Mouse (Mus musculus) myocyte (in vitro differentiated cells): ENCODE measurements around the gene Hlcs. TPM values are rescaled to one million over a fixed set of nuclear protein-coding genes. Genes with fewer than 3 reads are reported as not detected.

Source experiments
- H3K27me3 ChIP-seq: one replicate; pipeline ENCODE4 v1.6.1; 2011; ENCODE audit not compliant: control insufficient read depth, insufficient read depth, insufficient read length
- H3K36me3 ChIP-seq: one replicate; pipeline ENCODE4 v1.6.1; 2011; ENCODE audit not compliant: control insufficient read depth, insufficient read depth
- H3K4me2 ChIP-seq: one replicate; pipeline ENCODE4 v1.6.1; 2011; ENCODE audit warnings: low read depth, control low read depth
- H3K4me3 ChIP-seq: one replicate; pipeline ENCODE4 v1.5.1; 2011; ENCODE audit warnings: mild to moderate bottlenecking, control low read depth, moderate library complexity
- H3K79me2 ChIP-seq: one replicate; pipeline ENCODE4 v1.6.1; 2011; ENCODE audit not compliant: control insufficient read depth, insufficient read depth
- H3ac ChIP-seq: one replicate; pipeline ENCODE4 v1.6.1; 2011; ENCODE audit not compliant: control insufficient read depth, insufficient read length
- CEBPB ChIP-seq: IDR thresholded peaks from 2 replicates; pipeline ENCODE4 v1.6.1; 2011; ENCODE audit warnings: mild to moderate bottlenecking, moderate library complexity; ENCODE audit not compliant: poor library complexity, insufficient read depth, severe bottlenecking
- E2F4 ChIP-seq: IDR thresholded peaks from one replicate; pipeline ENCODE4 v1.6.1; 2011; ENCODE audit warnings: mild to moderate bottlenecking, control low read depth, moderate library complexity; ENCODE audit not compliant: insufficient read depth
- MAX ChIP-seq: IDR thresholded peaks from one replicate; pipeline ENCODE4 v1.6.1; 2011; ENCODE audit warnings: low read depth, mild to moderate bottlenecking, control low read depth
- MYOD1 ChIP-seq, 3 experiments: IDR thresholded peaks; one replicate each; pipeline ENCODE4 v1.6.1; 2011; ENCODE audit warnings: control low read depth in 2 of 3, low read depth in 2 of 3, mild to moderate bottlenecking in 2 of 3, moderate library complexity in 1 of 3; ENCODE audit not compliant: insufficient read length in 2 of 3, control insufficient read depth in 1 of 3
- MYOG ChIP-seq, 3 experiments: IDR thresholded peaks; one replicate each; pipeline ENCODE4 v1.6.1; 2011; ENCODE audit warnings: control low read depth in 2 of 3, low read depth in 2 of 3, mild to moderate bottlenecking in 2 of 3; ENCODE audit not compliant: insufficient read length in 2 of 3, control insufficient read depth in 1 of 3, insufficient read depth in 1 of 3
- POLR2A ChIP-seq: IDR thresholded peaks from one replicate; pipeline ENCODE4 v1.6.1; 2011; ENCODE audit warnings: low read depth, mild to moderate bottlenecking, control low read depth, moderate library complexity; ENCODE audit not compliant: insufficient read length
- POLR2AphosphoS2 ChIP-seq: IDR thresholded peaks from one replicate; pipeline ENCODE4 v1.6.1; 2011; ENCODE audit warnings: low read depth, control low read depth; ENCODE audit not compliant: insufficient read length
- REST ChIP-seq: IDR thresholded peaks from one replicate; pipeline ENCODE4 v1.6.1; 2011; ENCODE audit warnings: mild to moderate bottlenecking, control low read depth, moderate library complexity; ENCODE audit not compliant: insufficient read depth, insufficient read length
- SRF ChIP-seq: IDR thresholded peaks from one replicate; pipeline ENCODE4 v1.6.1; 2011; ENCODE audit warnings: low read depth; ENCODE audit not compliant: control insufficient read depth, insufficient read length
- TCF12 ChIP-seq: IDR thresholded peaks from one replicate; pipeline ENCODE4 v1.6.1; 2011; ENCODE audit warnings: mild to moderate bottlenecking, control low read depth; ENCODE audit not compliant: poor library complexity, insufficient read depth, severe bottlenecking
- TCF3 ChIP-seq: IDR thresholded peaks from one replicate; pipeline ENCODE4 v1.6.1; 2011; ENCODE audit warnings: low read depth, control low read depth; ENCODE audit not compliant: insufficient read length
- USF1 ChIP-seq: IDR thresholded peaks from one replicate; pipeline ENCODE4 v1.6.1; 2011; ENCODE audit warnings: low read depth, mild to moderate bottlenecking, control low read depth, moderate library complexity
- polyA plus RNA-seq: library from polyadenylated mRNA; unstranded; fragments of >200 nt; fragmentation: generic; extraction: Trizol; gene quantifications from one replicate; pipeline ENCODE4 v1.2.1, GENCODE M21; 2012; ENCODE audit warnings: missing spikeins

The Hlcs gene
- polyA plus RNA-seq, 1 experiment: 3.2 TPM

DNA sequence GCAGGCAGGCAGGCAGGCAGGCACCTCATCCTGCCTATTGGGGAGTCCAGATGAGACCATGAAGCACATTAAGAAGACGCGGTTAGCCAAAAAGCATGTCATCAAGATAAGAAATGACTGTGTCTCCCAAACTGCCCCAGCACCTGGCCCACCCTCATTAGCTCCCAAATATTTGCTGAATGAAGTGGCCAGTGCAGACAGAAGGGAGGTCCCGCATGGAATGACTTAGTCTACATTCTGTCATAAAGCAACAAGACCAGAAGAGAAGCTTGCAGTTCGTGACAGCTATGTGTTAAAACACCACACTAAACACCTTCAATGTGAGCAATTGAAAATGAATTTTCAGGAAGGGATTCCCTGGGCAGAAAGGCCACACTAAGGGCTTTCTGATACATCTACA lies 57.8 kb downstream of the Hlcs start:
- Histone ChIP-seq H3ac (no peak overlapping the region), H3K27me3 (no peaks in the 10 kb centered on the region), H3K4me2 (no peak overlapping the region), H3K4me3 (no peak overlapping the region), H3K79me2 (no peaks in the 10 kb centered on the region), H3K36me3 (no peaks in the 10 kb centered on the region)
- no peak for TF ChIP-seq POLR2A
- TF ChIP-seq REST: no peak
- TF ChIP-seq MYOD1 (IDR thresholded peaks at IDR 0.05; ENCODE audit: control insufficient read depth in 1 of 3, insufficient read length in 2 of 3, low read depth in 2 of 3): peak in 1 of 3 experiments; percentile 44

- Histone ChIP-seq H3K4me3 (no peak overlapping the region), H3K27me3 (no peaks in the 10 kb centered on the region), H3K4me2 (no peak overlapping the region), H3K79me2 (no peaks in the 10 kb centered on the region), H3ac (no peak overlapping the region), H3K36me3 (no peaks in the 10 kb centered on the region)
- TF ChIP-seq MAX (no peak), TCF12 (no peak), MYOG (IDR thresholded peaks at IDR 0.05; ENCODE audit: control insufficient read depth in 1 of 3, insufficient read depth in 1 of 3, insufficient read length in 2 of 3, low read depth in 2 of 3) (no peak)
Observed at GRCm38 (mm10) chr16:94255035-94255434, 58.3 kb downstream of the Hlcs start.

- Histone ChIP-seq H3K36me3 (no peaks in the 10 kb centered on the region), H3K4me3 (no peak overlapping the region), H3K79me2 (no peaks in the 10 kb centered on the region), H3K27me3 (no peaks in the 10 kb centered on the region), H3ac (no peak overlapping the region), H3K4me2 (no peak overlapping the region)
- TF ChIP-seq MYOG (IDR thresholded peaks at IDR 0.05; ENCODE audit: control insufficient read depth in 1 of 3, insufficient read depth in 1 of 3, insufficient read length in 2 of 3, low read depth in 2 of 3) (no peak), CEBPB (no peak), MAX (no peak), E2F4 (no peak), SRF (no peak), TCF3 (no peak)
Observed at GRCm38 (mm10) chr16:94254415-94254891, 58.9 kb downstream of the Hlcs start.

DNA sequence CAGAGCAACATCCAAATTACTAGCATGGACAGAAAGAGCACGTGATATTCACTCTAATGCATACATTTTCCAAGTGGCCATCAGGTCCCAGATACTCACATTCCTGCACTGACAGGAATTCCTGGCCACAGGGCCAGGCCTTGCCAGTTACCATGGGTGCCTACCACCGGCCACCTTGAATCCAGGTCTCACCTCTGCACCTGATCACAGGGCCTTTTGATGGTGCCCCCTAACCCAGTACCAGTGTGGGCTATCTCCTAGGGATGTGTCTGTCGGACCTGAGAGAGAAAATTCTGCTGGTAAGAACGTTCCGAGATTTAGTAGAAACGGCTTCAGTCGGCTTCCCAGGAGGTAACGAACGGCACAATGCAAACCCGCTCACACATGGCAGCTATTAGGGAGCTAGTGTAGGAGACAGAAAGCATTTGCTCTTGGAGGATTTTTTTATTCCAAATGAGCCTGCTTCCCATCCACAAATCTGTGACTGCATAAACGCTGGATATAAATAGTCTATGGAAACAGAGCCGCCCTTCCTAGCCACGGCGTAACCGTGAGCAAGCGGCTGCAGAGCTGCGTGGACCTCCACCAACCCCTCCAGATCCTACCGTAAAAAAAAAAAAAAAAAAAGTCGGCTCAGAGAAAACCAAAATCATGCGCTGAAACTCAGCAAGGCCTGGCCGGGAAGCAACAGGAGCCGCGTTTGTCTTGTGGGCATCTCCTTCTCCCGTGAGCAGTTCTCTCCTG lies 59.5 kb downstream of the Hlcs start:
- Histone ChIP-seq H3K4me3 (no peak overlapping the region), H3K4me2 (no peak overlapping the region), H3K79me2 (no peaks in the 10 kb centered on the region), H3K27me3 (no peaks in the 10 kb centered on the region), H3ac (no peak overlapping the region), H3K36me3 (no peaks in the 10 kb centered on the region)
- no peak for TF ChIP-seq TCF12
- TF ChIP-seq MYOD1 (IDR thresholded peaks at IDR 0.05; ENCODE audit: control insufficient read depth in 1 of 3, insufficient read length in 2 of 3, low read depth in 2 of 3): no peak
- no peak for TF ChIP-seq USF1
- no peak for TF ChIP-seq SRF
- no peak for TF ChIP-seq TCF3
- TF ChIP-seq POLR2A: no peak
- no peak for TF ChIP-seq CEBPB
- no peak for TF ChIP-seq E2F4
- no peak for TF ChIP-seq MYOG (IDR thresholded peaks at IDR 0.05; ENCODE audit: control insufficient read depth in 1 of 3, insufficient read depth in 1 of 3, insufficient read length in 2 of 3, low read depth in 2 of 3)
- no peak for TF ChIP-seq REST
- TF ChIP-seq POLR2AphosphoS2: no peak
- no peak for TF ChIP-seq MAX

DNA sequence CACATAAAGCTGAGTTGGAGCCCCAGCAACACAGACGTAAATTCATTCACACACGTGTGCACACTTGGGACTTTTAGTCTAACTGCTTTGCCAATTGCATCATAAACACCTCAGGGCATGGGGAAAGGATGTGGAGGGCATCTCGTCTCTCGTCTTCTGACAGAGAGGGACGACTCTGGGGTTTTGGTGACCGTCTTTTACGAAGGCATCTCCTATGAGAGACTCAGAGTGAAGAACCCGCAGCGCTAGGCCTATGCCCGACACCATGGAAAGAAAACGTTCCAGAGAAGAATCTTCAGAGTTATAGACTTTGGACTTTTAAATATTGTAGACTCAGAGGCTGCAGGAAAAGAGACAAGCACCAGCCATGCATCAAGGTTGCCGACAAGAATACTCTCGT lies 61.6 kb downstream of the Hlcs start:
- H3K79me2 ChIP-seq: no peaks in the 10 kb centered on the region
- no peak for TF ChIP-seq USF1
- no peak for TF ChIP-seq MYOG (IDR thresholded peaks at IDR 0.05; ENCODE audit: control insufficient read depth in 1 of 3, insufficient read depth in 1 of 3, insufficient read length in 2 of 3, low read depth in 2 of 3)
- no peak for TF ChIP-seq MYOD1 (IDR thresholded peaks at IDR 0.05; ENCODE audit: control insufficient read depth in 1 of 3, insufficient read length in 2 of 3, low read depth in 2 of 3)
- TF ChIP-seq TCF12: no peak
- TF ChIP-seq CEBPB: no peak
- TF ChIP-seq MAX: no peak
- TF ChIP-seq POLR2AphosphoS2: no peak
- no peak for TF ChIP-seq REST
- no peak for TF ChIP-seq E2F4
- TF ChIP-seq SRF: no peak
- TF ChIP-seq POLR2A: no peak
- no peak for TF ChIP-seq TCF3
- H3ac ChIP-seq: no peak overlapping the region
- H3K4me2 ChIP-seq: no peak overlapping the region
- no peak overlapping the region for H3K4me3 ChIP-seq
- H3K36me3 ChIP-seq: no peaks in the 10 kb centered on the region
- H3K27me3 ChIP-seq: no peaks in the 10 kb centered on the region
